Mouse (Mus musculus) heart, postnatal 0 days (tissue): ENCODE measurements around the gene Olfr624. TPM values are rescaled to one million over a fixed set of nuclear protein-coding genes. Genes with fewer than 3 reads are reported as not detected.

ENCODE experiments used
- ATAC-seq: fragments of 200-750 bp; cut with Nextera tagmentation; 2 replicates; pipeline ENCODE4 v1.8.0; 2017; ENCODE audit warnings: low read depth, moderate number of reproducible peaks, moderate library complexity; ENCODE audit not compliant: insufficient read depth
- DNase-seq: peaks from one replicate; pipeline ENCODE4 v3.0.0-alpha.2; 2016; ENCODE audit warnings: low spot score
- H3K27ac ChIP-seq: fragments of 300-500 bp; sonication (generic); 2 replicates; pipeline ENCODE4 v1.5.1; 2014; ENCODE audit warnings: low read depth, mild to moderate bottlenecking
- H3K27me3 ChIP-seq: fragments of 300-500 bp; sonication (generic); 2 replicates; pipeline ENCODE4 v1.6.1; 2014; ENCODE audit warnings: low read length, mixed read lengths; ENCODE audit not compliant: control insufficient read depth, insufficient read depth
- H3K36me3 ChIP-seq: fragments of 300-500 bp; sonication (generic); replicated peaks from 2 replicates; pipeline ENCODE4 v1.6.1; 2014; ENCODE audit warnings: low read length, mixed read lengths; ENCODE audit not compliant: control insufficient read depth, insufficient read depth
- H3K4me1 ChIP-seq: fragments of 300-500 bp; sonication (generic); 2 replicates; pipeline ENCODE4 v1.6.1; 2014; ENCODE audit warnings: antibody characterized with exemption; ENCODE audit not compliant: control insufficient read depth, insufficient read depth
- H3K4me2 ChIP-seq: fragments of 300-500 bp; sonication (generic); 2 replicates; pipeline ENCODE4 v1.6.1; 2014; ENCODE audit warnings: low read depth, mild to moderate bottlenecking, low read length, moderate library complexity
- H3K4me3 ChIP-seq: fragments of 300-500 bp; sonication (generic); 2 replicates; pipeline ENCODE4 v1.5.1; 2014; ENCODE audit warnings: low read depth, low read length
- H3K9ac ChIP-seq: fragments of 300-500 bp; sonication (generic); replicated peaks from 2 replicates; pipeline ENCODE4 v1.6.1; 2014; ENCODE audit warnings: low read depth, low read length, mixed read lengths
- H3K9me3 ChIP-seq: fragments of 300-500 bp; sonication (generic); replicated peaks from 2 replicates; pipeline ENCODE4 v1.6.1; 2016; ENCODE audit warnings: low read length; ENCODE audit not compliant: control insufficient read depth
- CTCF ChIP-seq: IDR thresholded peaks from 2 replicates; pipeline ENCODE4 v1.5.1; 2016; ENCODE audit warnings: antibody characterized with exemption, control low read depth, low read depth
- EP300 ChIP-seq: IDR thresholded peaks from 2 replicates; pipeline ENCODE4 v1.6.1; 2016; ENCODE audit warnings: antibody characterized with exemption, low read depth
- WGBS: fragments of 180-500 bp; shearing (Covaris S2); extraction: QIAGEN DNeasy Blood & Tissue Kit; methylation state at CpG from one replicate; pipeline ENCODE4 v1.1.7; 2014; 5-methylcytosine and 5-hydroxymethylcytosine counted together
- polyA plus RNA-seq: library from polyadenylated mRNA; unstranded; fragments of >200 nt; fragmentation: Nextera tagmentation; extraction: Ambion mirVana; gene quantifications from 2 replicates; pipeline ENCODE4 v1.2.1, GENCODE M21; 2015
- total RNA-seq: library from RNA; depleted of rRNA; stranded (reverse); fragments of >200 nt; gene quantifications from 2 replicates; pipeline ENCODE4 v1.2.3, GENCODE M21; 2014; ENCODE audit warnings: low replicate concordance; rRNA removed

Gene Olfr624
- total and polyA plus RNA-seq, 2 experiments from 2014 or later = 0.03 TPM; not detected in 1

- Histone ChIP-seq H3K27me3 (no peaks in the 10 kb centered on the region), H3K27ac (no peak within 1 kb of the TSS), H3K4me1 (no peaks in the 10 kb centered on the region), H3K9ac (no peak within 1 kb of the TSS), H3K4me2 (no peak within 1 kb of the TSS), H3K36me3 (no peaks in the 10 kb centered on the region), H3K9me3 (no peaks in the 10 kb centered on the region), H3K4me3 (no peak within 1 kb of the TSS)
- no peak for TF ChIP-seq EP300
- no peak for TF ChIP-seq CTCF
- DNase-seq (no peak), ATAC-seq (no peak)
Observed at GRCm38 (mm10) chr7:103663598-103663997, 7.4 kb downstream of the Olfr624 start, which contains the start of gene Olfr623. Gene Olfr623 (minus strand): TSS chr7:103663698.

GRCm38 (mm10) chr7:103644070-103644469, 26.9 kb downstream of the Olfr624 start:
- TF ChIP-seq EP300 (no peak), CTCF (no peak)
- no peaks in the 10 kb centered on the region for H3K27me3 ChIP-seq
- WGBS = 78% methylated on average over 4 of the region's 4 CpGs

GRCm38 (mm10) chr7:103642602-103643001, 28.4 kb downstream of the Olfr624 start, which contains the start of gene Olfr622:
Gene Olfr622 (minus strand): TSS chr7:103642702.
- Histone ChIP-seq H3K4me1 (no peaks in the 10 kb centered on the region), H3K9ac (no peak within 1 kb of the TSS), H3K27ac (no peak within 1 kb of the TSS), H3K4me3 (no peak within 1 kb of the TSS), H3K4me2 (no peak within 1 kb of the TSS), H3K9me3 (no peaks in the 10 kb centered on the region), H3K27me3 (no peaks in the 10 kb centered on the region), H3K36me3 (no peaks in the 10 kb centered on the region)
- ATAC-seq (no peak), DNase-seq (no peak)
- WGBS = 78% methylated on average over 1 of the region's 1 CpGs
- TF ChIP-seq EP300 (no peak), CTCF (no peak)

More at GRCm38 (mm10) chr7:103644070-103644469, 26.9 kb downstream of the Olfr624 start:
- no peaks in the 10 kb centered on the region for H3K9me3 ChIP-seq
- no peak overlapping the region for H3K4me2 ChIP-seq
- DNase-seq (no peak), ATAC-seq (no peak)
- H3K27ac ChIP-seq = no peak overlapping the region
- H3K4me1 ChIP-seq = no peaks in the 10 kb centered on the region
- H3K36me3 ChIP-seq = no peaks in the 10 kb centered on the region
- H3K9ac ChIP-seq = no peak overlapping the region
- no peak overlapping the region for H3K4me3 ChIP-seq

GRCm38 (mm10) chr7:103636795-103637194, 34.2 kb downstream of the Olfr624 start:
- Histone ChIP-seq H3K27me3 (no peaks in the 10 kb centered on the region), H3K9ac (no peak overlapping the region), H3K4me2 (no peak overlapping the region), H3K9me3 (no peaks in the 10 kb centered on the region), H3K36me3 (no peaks in the 10 kb centered on the region), H3K4me3 (no peak overlapping the region), H3K4me1 (no peaks in the 10 kb centered on the region), H3K27ac (no peak overlapping the region)
- TF ChIP-seq EP300 (no peak), CTCF (no peak)
- DNase-seq = no peak
- ATAC-seq = no peak

Other genes with a start within 250 kb of the Olfr624 start
Only the 30 nearest of the 33 such genes appear.
- gene Olfr606, start 222.1 kb downstream of the Olfr624 start, total RNA-seq = not detected in 2 replicates
- gene Olfr606, start 222.1 kb downstream of the Olfr624 start, polyA plus RNA-seq = not detected in 2 replicates
- gene Olfr607, start 207.0 kb downstream of the Olfr624 start, total RNA-seq = not detected in 2 replicates
- gene Olfr607, start 207.0 kb downstream of the Olfr624 start, polyA plus RNA-seq = 0.55 and 0.91 TPM in 2 replicates
- 9.8 TPM in 2 replicates for gene Olfr608, start 201.3 kb downstream of the Olfr624 start, total RNA-seq
- 1.1 and 1.3 TPM in 2 replicates for gene Olfr608, start 201.3 kb downstream of the Olfr624 start, polyA plus RNA-seq
- gene Olfr609, start 173.1 kb downstream of the Olfr624 start, total RNA-seq = not detected in 2 replicates
- gene Olfr609, start 173.1 kb downstream of the Olfr624 start, polyA plus RNA-seq = 0.04 TPM in 2 replicates
- gene Olfr610, start 159.1 kb downstream of the Olfr624 start, total RNA-seq = not detected in 2 replicates
- gene Olfr610, start 159.1 kb downstream of the Olfr624 start, polyA plus RNA-seq = not detected in 2 replicates
- not detected in 2 replicates for gene Olfr611, start 150.3 kb downstream of the Olfr624 start, total RNA-seq
- not detected in 2 replicates for gene Olfr611, start 150.3 kb downstream of the Olfr624 start, polyA plus RNA-seq
- not detected in 2 replicates for gene Olfr612, start 128.5 kb downstream of the Olfr624 start, total RNA-seq
- not detected in 2 replicates for gene Olfr612, start 128.5 kb downstream of the Olfr624 start, polyA plus RNA-seq
- not detected in 2 replicates for gene Olfr613, start 123.1 kb downstream of the Olfr624 start, total RNA-seq
- not detected in 2 replicates for gene Olfr613, start 123.1 kb downstream of the Olfr624 start, polyA plus RNA-seq
- not detected in 2 replicates for gene Olfr615, start 115.1 kb downstream of the Olfr624 start, total RNA-seq
- gene Olfr615, start 115.1 kb downstream of the Olfr624 start, polyA plus RNA-seq = not detected in 2 replicates
- not detected in 2 replicates for gene Olfr616, start 102.0 kb downstream of the Olfr624 start, total RNA-seq
- gene Olfr616, start 102.0 kb downstream of the Olfr624 start, polyA plus RNA-seq = not detected in 2 replicates
- not detected in 2 replicates for gene Olfr617, start 98.1 kb downstream of the Olfr624 start, total RNA-seq
- gene Olfr617, start 98.1 kb downstream of the Olfr624 start, polyA plus RNA-seq = not detected in 2 replicates
- gene Olfr618, start 81.1 kb downstream of the Olfr624 start, total RNA-seq = not detected in 2 replicates
- not detected in 2 replicates for gene Olfr618, start 81.1 kb downstream of the Olfr624 start, polyA plus RNA-seq
- not detected in 2 replicates for gene Olfr619, start 70.6 kb downstream of the Olfr624 start, total RNA-seq
- not detected in 2 replicates for gene Olfr619, start 70.6 kb downstream of the Olfr624 start, polyA plus RNA-seq
- not detected in 2 replicates for gene Olfr620, start 58.7 kb downstream of the Olfr624 start, total RNA-seq
- gene Olfr620, start 58.7 kb downstream of the Olfr624 start, polyA plus RNA-seq = not detected in 2 replicates
- gene Olfr622, start 28.5 kb downstream of the Olfr624 start, total RNA-seq = not detected in 2 replicates
- not detected in 2 replicates for gene Olfr622, start 28.5 kb downstream of the Olfr624 start, polyA plus RNA-seq
- gene Olfr623, start 7.5 kb downstream of the Olfr624 start, total RNA-seq = not detected in 2 replicates
- gene Olfr623, start 7.5 kb downstream of the Olfr624 start, polyA plus RNA-seq = not detected in 2 replicates
- not detected in 2 replicates for gene Olfr625-ps1, start 11.5 kb upstream of the Olfr624 start, total RNA-seq
- gene Olfr625-ps1, start 11.5 kb upstream of the Olfr624 start, polyA plus RNA-seq = not detected in 2 replicates
- gene Olfr243, start 43.5 kb upstream of the Olfr624 start, total RNA-seq = not detected in 2 replicates
- gene Olfr243, start 43.5 kb upstream of the Olfr624 start, polyA plus RNA-seq = not detected in 2 replicates
- gene Olfr628, start 59.2 kb upstream of the Olfr624 start, total RNA-seq = not detected in 2 replicates
- not detected in 2 replicates for gene Olfr628, start 59.2 kb upstream of the Olfr624 start, polyA plus RNA-seq
- gene Olfr629, start 73.8 kb upstream of the Olfr624 start, total RNA-seq = not detected in 2 replicates
- not detected in 2 replicates for gene Olfr629, start 73.8 kb upstream of the Olfr624 start, polyA plus RNA-seq
- gene Olfr630, start 86.1 kb upstream of the Olfr624 start, total RNA-seq = not detected in 2 replicates
- gene Olfr630, start 86.1 kb upstream of the Olfr624 start, polyA plus RNA-seq = not detected in 2 replicates
- gene Olfr69, start 100.4 kb upstream of the Olfr624 start, total RNA-seq = not detected in 2 replicates
- not detected in 2 replicates for gene Olfr69, start 100.4 kb upstream of the Olfr624 start, polyA plus RNA-seq
- gene Olfr68, start 108.5 kb upstream of the Olfr624 start, total RNA-seq = not detected in 2 replicates
- gene Olfr68, start 108.5 kb upstream of the Olfr624 start, polyA plus RNA-seq = not detected in 2 replicates
- gene Olfr67, start 120.6 kb upstream of the Olfr624 start, total RNA-seq = not detected in 2 replicates
- gene Olfr67, start 120.6 kb upstream of the Olfr624 start, polyA plus RNA-seq = not detected in 2 replicates
- gene Hbb-bt, start 142.8 kb upstream of the Olfr624 start, total RNA-seq = 716 and 1,401 TPM in 2 replicates
- 772 and 1,221 TPM in 2 replicates for gene Hbb-bt, start 142.8 kb upstream of the Olfr624 start, polyA plus RNA-seq
- 5,431 and 6,330 TPM in 2 replicates for gene Hbb-bs, start 156.9 kb upstream of the Olfr624 start, total RNA-seq
- 3,638 and 5,614 TPM in 2 replicates for gene Hbb-bs, start 156.9 kb upstream of the Olfr624 start, polyA plus RNA-seq
- not detected in 2 replicates for gene Hbb-bh2, start 169.3 kb upstream of the Olfr624 start, total RNA-seq
- not detected in 2 replicates for gene Hbb-bh2, start 169.3 kb upstream of the Olfr624 start, polyA plus RNA-seq
- gene Hbb-bh1, start 172.0 kb upstream of the Olfr624 start, total RNA-seq = not detected in 2 replicates
- not detected in 2 replicates for gene Hbb-bh1, start 172.0 kb upstream of the Olfr624 start, polyA plus RNA-seq
- 0.80 TPM in 1 of 2 replicates, not detected in the other for gene Hbb-y, start 182.0 kb upstream of the Olfr624 start, total RNA-seq
- 2.2 and 2.7 TPM in 2 replicates for gene Hbb-y, start 182.0 kb upstream of the Olfr624 start, polyA plus RNA-seq
- not detected in 2 replicates for gene Olfr66, start 215.1 kb upstream of the Olfr624 start, total RNA-seq
- not detected in 2 replicates for gene Olfr66, start 215.1 kb upstream of the Olfr624 start, polyA plus RNA-seq